Mouse (Mus musculus) stomach, postnatal 0 days (tissue): ENCODE measurements around the gene Nufip2. TPM values are rescaled to one million over a fixed set of nuclear protein-coding genes. Genes with fewer than 3 reads are reported as not detected.

ENCODE experiments used
- ATAC-seq: fragments of 200-750 bp; cut with Nextera tagmentation; 2 replicates; pipeline ENCODE4 v1.8.0; 2017; ENCODE audit not compliant: low FRiP score, low TSS enrichment
- DNase-seq: peaks from one replicate; pipeline ENCODE4 v3.0.0-alpha.2; 2016; ENCODE audit warnings: low spot score
- H3K27ac ChIP-seq: fragments of 300-500 bp; sonication (generic); replicated peaks from 2 replicates; pipeline ENCODE4 v1.5.1; 2014; ENCODE audit warnings: mild to moderate bottlenecking, control low read depth
- H3K27me3 ChIP-seq: fragments of 300-500 bp; sonication (generic); 2 replicates; pipeline ENCODE4 v1.6.1; 2014; ENCODE audit warnings: low read length; ENCODE audit not compliant: control insufficient read depth, insufficient read depth
- H3K36me3 ChIP-seq: fragments of 300-500 bp; sonication (generic); 2 replicates; pipeline ENCODE4 v1.6.1; 2014; ENCODE audit warnings: low read length, mixed read lengths; ENCODE audit not compliant: control insufficient read depth, insufficient read depth
- H3K4me1 ChIP-seq: fragments of 300-500 bp; sonication (generic); replicated peaks from 2 replicates; pipeline ENCODE4 v1.6.1; 2014; ENCODE audit warnings: antibody characterized with exemption; ENCODE audit not compliant: control insufficient read depth, insufficient read depth
- H3K4me2 ChIP-seq: fragments of 300-500 bp; sonication (generic); replicated peaks from 2 replicates; pipeline ENCODE4 v1.6.1; 2014; ENCODE audit warnings: low read depth, mild to moderate bottlenecking, control low read depth, moderate library complexity
- H3K4me3 ChIP-seq: fragments of 300-500 bp; sonication (generic); 2 replicates; pipeline ENCODE4 v1.5.1; 2014; ENCODE audit warnings: low read depth, low read length, control low read depth
- H3K9ac ChIP-seq: fragments of 300-500 bp; sonication (generic); 2 replicates; pipeline ENCODE4 v1.6.1; 2014; ENCODE audit warnings: mild to moderate bottlenecking, low read length, control low read depth, mixed read lengths
- H3K9me3 ChIP-seq: fragments of 300-500 bp; sonication (generic); 2 replicates; pipeline ENCODE4 v1.6.1; 2016; ENCODE audit warnings: low read length; ENCODE audit not compliant: control insufficient read depth
- CTCF ChIP-seq: IDR thresholded peaks from 2 replicates; pipeline ENCODE4 v1.5.1; 2016; ENCODE audit warnings: antibody characterized with exemption, low read depth, mild to moderate bottlenecking, moderate library complexity
- EP300 ChIP-seq: optimal IDR thresholded peaks from 2 replicates; pipeline ENCODE3; 2016; ENCODE audit warnings: antibody characterized with exemption
- WGBS: fragments of 180-500 bp; shearing (Covaris S2); extraction: QIAGEN DNeasy Blood & Tissue Kit; methylation state at CpG from one replicate; pipeline ENCODE4 v1.1.7; 2014; 5-methylcytosine and 5-hydroxymethylcytosine counted together
- polyA plus RNA-seq: library from polyadenylated mRNA; unstranded; fragments of >200 nt; fragmentation: Nextera tagmentation; extraction: Ambion mirVana; gene quantifications from 2 replicates; pipeline ENCODE4 v1.2.1, GENCODE M21; 2015

Gene Nufip2
- polyA plus RNA-seq, 1 experiment from 2014 or later, result 2.8 TPM

DNA sequence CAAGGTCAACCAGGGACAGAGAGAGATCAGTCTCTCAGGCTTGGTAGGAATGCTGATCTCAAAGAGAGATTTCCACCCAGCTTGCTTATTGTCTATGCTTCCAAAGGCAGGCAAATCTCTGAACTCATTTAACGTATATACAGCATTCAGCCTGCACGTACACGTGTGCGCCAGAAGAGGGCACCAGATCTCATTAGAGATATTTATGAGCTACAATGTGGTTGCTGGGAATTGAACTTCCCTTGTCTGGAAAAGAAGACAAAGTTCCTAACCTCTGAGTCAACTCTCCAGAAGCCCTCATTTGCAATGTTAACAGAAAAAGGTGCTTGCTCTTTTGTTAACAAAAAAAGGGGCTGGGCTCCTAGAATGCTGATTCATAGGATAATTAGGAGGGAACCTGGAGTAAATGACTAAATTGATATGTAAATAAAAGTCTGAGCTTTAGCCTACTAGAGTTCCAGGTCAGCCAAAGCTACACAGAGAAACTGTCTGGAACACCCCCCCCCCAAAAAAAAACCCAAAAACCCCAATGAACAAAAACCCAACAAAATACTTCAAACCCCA lies 12.4 kb upstream of the Nufip2 start:
- peak; percentile 38 for TF ChIP-seq CTCF
- TF ChIP-seq EP300, result no peak
- DNase-seq, result no peak
- WGBS, result 71% methylated on average over 4 of the region's 4 CpGs

GRCm38 (mm10) chr11:77680018-77680417 lies 5.9 kb upstream of the Nufip2 start:
- no peak for ATAC-seq
- TF ChIP-seq CTCF (no peak), EP300 (no peak)
- Histone ChIP-seq H3K4me3 (no peak overlapping the region), H3K4me2 (no peak overlapping the region), H3K9me3 (no peaks in the 10 kb centered on the region), H3K27me3 (no peaks in the 10 kb centered on the region), H3K9ac (no peak overlapping the region), H3K4me1 (no peaks in the 10 kb centered on the region), H3K27ac (no peak overlapping the region), H3K36me3 (no peaks in the 10 kb centered on the region)
- DNase-seq, result no peak
- 49% methylated on average over 2 of the region's 2 CpGs for WGBS

More for the DNA sequence above, 12.4 kb upstream of the Nufip2 start:
- Histone ChIP-seq H3K4me2 (no peak overlapping the region), H3K36me3 (no peaks in the 10 kb centered on the region), H3K27ac (no peak overlapping the region), H3K4me1 (no peaks in the 10 kb centered on the region), H3K27me3 (no peaks in the 10 kb centered on the region), H3K9me3 (no peaks in the 10 kb centered on the region), H3K4me3 (no peak overlapping the region), H3K9ac (no peak overlapping the region)
- no peak for ATAC-seq

DNA sequence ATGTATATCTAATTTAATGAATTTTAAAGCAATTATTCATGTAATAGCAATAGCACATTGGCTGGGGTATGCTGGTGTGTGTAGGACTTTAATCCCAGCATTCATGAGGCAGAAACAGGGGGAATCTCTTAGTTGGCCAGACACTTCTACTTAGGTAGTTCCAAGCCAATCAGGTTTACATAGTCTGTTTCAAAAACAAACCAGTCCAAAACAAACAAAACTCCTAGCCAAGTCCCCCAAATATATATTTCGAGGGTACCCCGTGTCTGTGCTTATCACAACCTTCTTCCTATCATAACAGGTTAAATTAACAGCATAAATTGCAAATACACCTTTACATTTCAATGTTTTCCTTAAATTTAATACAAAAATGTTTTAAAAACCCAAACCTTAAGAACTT lies 1.1 kb upstream of the Nufip2 start:
- Histone ChIP-seq H3K9me3 (no peaks in the 10 kb centered on the region), H3K4me2 (no peak overlapping the region), H3K9ac (no peak overlapping the region), H3K36me3 (no peaks in the 10 kb centered on the region), H3K27ac (no peak overlapping the region), H3K27me3 (no peaks in the 10 kb centered on the region), H3K4me3 (no peak overlapping the region), H3K4me1 (no peaks in the 10 kb centered on the region)
- ATAC-seq (no peak), DNase-seq (no peak)
- 63% methylated on average over 2 of the region's 2 CpGs for WGBS
- no peak for TF ChIP-seq CTCF
- TF ChIP-seq EP300, result no peak

- 0% methylated on average over 26 of the region's 30 CpGs for WGBS
Observed at GRCm38 (mm10) chr11:77686346-77686840, 438 bp downstream of the Nufip2 start.

DNA sequence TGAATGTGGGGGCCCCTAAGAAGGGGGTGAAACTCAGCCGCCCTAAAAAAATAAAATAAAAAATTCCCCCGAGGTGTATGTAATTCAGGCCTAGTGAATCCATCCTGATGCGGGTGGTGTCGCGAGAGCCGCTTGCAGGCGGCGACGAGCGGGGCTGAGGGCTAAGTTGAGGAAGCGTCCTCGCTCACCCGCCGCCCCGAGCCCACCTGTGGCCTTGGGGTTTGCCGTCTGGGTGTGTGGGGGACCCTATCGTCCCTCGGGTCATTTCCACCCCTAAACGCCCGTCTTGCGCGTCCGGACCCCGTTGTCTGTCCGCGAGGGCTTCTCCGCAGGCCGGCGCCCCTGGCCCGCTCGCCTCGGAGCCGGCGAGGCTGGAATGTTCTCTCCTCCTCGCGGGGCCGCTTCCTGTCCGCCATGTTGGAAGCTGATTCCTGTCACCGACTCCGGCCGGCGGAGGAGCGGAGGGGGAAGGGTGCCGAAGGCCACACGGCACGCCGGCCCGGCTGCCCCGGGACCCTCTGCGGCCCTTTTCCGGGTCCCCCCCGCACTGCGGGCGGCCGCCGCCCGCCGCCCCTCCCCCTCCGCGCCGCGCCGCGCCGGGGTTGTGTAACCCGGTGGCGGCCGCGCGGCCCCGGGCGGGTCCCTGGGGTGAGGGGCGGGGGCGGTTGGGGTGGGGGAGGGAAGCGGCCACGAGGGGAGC lies 1.0 kb downstream of the Nufip2 start:
- 0% methylated on average over 49 of the region's 76 CpGs for WGBS
- Histone ChIP-seq H3K4me3 (peak overlapping the region; percentile 99), H3K27ac (peak overlapping the region; percentile 99), H3K4me1 (no peaks in the 10 kb centered on the region), H3K9ac (peak overlapping the region; percentile 97), H3K27me3 (no peaks in the 10 kb centered on the region), H3K4me2 (peak overlapping the region; percentile 64), H3K9me3 (no peaks in the 10 kb centered on the region), H3K36me3 (no peaks in the 10 kb centered on the region)
- no peak for TF ChIP-seq CTCF
- no peak for TF ChIP-seq EP300
- ATAC-seq (peak; percentile 34), DNase-seq (peak; percentile 78)

More at GRCm38 (mm10) chr11:77686346-77686840, 438 bp downstream of the Nufip2 start:
- H3K27ac ChIP-seq, result peak overlapping the region; percentile 99
- TF ChIP-seq EP300, result no peak
- TF ChIP-seq CTCF, result no peak
- H3K4me3 ChIP-seq, result peak overlapping the region; percentile 99
- ATAC-seq (peak; percentile 55), DNase-seq (peak; percentile 64)
- H3K36me3 ChIP-seq, result no peaks in the 10 kb centered on the region
- peak overlapping the region; percentile 97 for H3K9ac ChIP-seq
- H3K4me1 ChIP-seq, result no peaks in the 10 kb centered on the region
- peak overlapping the region; percentile 64 for H3K4me2 ChIP-seq
- H3K27me3 ChIP-seq, result no peaks in the 10 kb centered on the region
- no peaks in the 10 kb centered on the region for H3K9me3 ChIP-seq

DNA sequence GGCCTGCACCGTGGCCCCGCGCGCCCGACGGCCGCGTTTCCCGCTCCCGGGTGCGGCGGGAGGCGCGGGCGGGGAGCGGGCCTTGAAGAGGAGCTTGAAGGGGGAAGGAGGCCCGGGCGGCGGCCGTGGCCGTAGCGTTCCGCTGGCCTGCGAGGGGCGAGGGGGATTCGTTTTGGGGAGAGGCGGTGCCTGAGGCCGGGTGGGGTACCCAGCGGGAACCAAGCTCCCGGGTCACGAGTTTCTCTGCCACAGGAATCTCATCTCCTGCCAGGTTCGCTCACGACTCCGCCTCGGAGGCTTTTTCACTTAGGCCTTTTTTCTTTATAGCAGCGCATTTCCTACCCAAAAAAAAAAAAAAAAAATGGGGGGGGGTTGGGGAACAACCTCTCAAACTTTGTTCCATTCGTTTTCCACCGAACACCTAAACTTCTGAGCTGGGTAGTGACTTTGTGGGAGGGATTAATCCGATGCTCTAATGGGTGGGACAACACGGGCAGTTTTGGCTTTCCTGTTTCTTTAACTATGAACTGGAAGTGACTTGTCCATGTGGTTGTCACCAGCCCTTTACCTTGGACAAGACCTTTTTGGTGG lies 1.7 kb downstream of the Nufip2 start:
- no peaks in the 10 kb centered on the region for H3K27me3 ChIP-seq
- H3K27ac ChIP-seq, result peak overlapping the region; percentile 99
- ATAC-seq (no peak), DNase-seq (no peak)
- peaks cover 4% of the 10 kb centered on the region; the same call in 1 of the 2 replicates for H3K36me3 ChIP-seq
- H3K4me1 ChIP-seq, result no peaks in the 10 kb centered on the region
- peak overlapping the region; percentile 97 for H3K9ac ChIP-seq
- H3K4me3 ChIP-seq, result peak overlapping the region; percentile 99
- peak overlapping the region; percentile 64 for H3K4me2 ChIP-seq
- H3K9me3 ChIP-seq, result no peaks in the 10 kb centered on the region
- TF ChIP-seq CTCF (no peak), EP300 (no peak)
- WGBS, result under 1% methylated on average over 39 of the region's 40 CpGs
